Mouse (Mus musculus): ENCODE results near the gene Baiap2l2. TPM values are rescaled to one million over a fixed set of nuclear protein-coding genes. Genes with fewer than 3 reads are reported as not detected.

Baiap2l2 gene
- 3.0 and 9.8 TPM in 2 replicates for polyA plus RNA-seq (2012; rRNA removed; ENCODE audit: low replicate concordance)

GRCm38 (mm10) chr15:79285399-79285798 is at the start of gene Baiap2l2:
Gene Baiap2l2 (minus strand): TSS chr15:79285537.

DNA sequence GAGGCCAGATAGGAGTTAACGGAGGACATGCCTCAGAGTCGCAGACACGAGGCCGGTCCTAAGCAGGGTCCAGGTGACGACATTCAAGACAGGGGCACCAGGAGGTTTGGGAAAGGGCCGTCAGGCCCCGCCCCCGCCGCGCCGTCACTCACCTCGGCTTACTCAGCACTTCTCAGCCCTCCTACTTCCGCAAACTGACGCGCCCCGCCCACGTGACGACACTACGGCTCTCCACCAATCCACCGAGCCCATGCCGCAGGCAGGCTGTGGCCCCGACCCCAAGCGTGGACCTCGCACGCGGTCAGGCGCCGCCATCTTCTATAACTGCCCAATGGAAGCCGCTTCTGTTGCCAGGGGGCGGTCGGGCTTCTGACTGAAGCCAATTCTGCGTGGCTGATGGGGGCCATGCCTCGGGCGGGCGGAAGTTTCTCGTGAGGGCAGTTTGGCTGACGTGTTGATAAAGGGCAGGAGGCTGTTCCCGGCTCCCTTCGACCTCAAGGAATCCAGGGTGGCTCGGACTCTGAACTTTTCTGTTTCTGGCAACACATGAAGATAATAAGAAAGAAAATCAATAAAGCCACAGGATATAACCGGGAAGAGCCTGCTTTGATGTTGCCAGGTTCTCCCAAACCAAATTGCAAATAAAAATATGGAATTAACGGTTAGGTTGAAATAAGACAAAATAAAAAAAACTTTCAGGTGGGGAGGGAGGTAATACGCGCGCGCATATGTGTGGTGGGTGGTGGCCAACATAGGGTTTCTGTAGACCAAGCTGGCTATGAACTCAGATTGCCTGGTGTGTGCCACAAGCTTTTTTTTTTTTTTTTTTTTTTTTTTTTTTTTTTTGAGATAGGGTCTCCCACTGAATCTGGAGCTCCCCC is 43.0 kb upstream of the Baiap2l2 start, which contains the start of gene Pla2g6:
Gene Pla2g6, minus strand, starts transcription at position 333 of the 881 bp plus-strand sequence.

DNA sequence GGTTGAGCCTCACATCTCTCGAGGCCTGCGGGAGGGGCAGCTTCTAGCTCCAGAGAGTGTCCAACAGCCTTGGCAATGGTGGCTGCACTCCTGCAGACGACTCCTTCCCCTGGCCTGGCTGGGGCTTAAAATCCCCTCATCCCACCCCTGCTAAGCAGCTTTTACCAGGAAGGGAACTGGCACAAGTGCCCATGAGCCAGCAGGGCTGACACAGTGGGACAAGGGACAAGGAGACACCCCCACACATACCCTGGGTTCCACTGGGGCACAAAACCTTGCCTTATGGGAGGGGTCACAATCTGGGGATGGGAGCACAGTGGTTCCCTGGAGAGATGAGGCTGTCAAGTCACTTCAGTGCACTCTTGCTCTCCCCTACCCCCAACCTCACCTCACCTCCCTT is 30.7 kb downstream of the Baiap2l2 start, which contains the start of gene Slc16a8:
Gene Slc16a8, minus strand, starts transcription at position 101 of the 400 bp plus-strand sequence.

GRCm38 (mm10) chr15:79229058-79229821 is 56.1 kb downstream of the Baiap2l2 start, which contains the start of the genes Pick1 and Gm49486:
Gene Pick1 (plus strand): TSS chr15:79229173.
Gene Gm49486 (plus strand): TSS chr15:79229391.

Other genes starting within 250 kb of the Baiap2l2 start
- 0.22 and 2.2 TPM in 2 replicates for gene Galr3, start 243.7 kb downstream of the Baiap2l2 start, polyA plus RNA-seq (2012; rRNA removed; ENCODE audit: low replicate concordance)
- 50.2 and 76.0 TPM in 2 replicates for gene Ankrd54, start 222.6 kb downstream of the Baiap2l2 start, polyA plus RNA-seq (2012; rRNA removed; ENCODE audit: low replicate concordance)
- gene Eif3l, start 210.4 kb downstream of the Baiap2l2 start, polyA plus RNA-seq (2012; rRNA removed; ENCODE audit: low replicate concordance) = 133 and 209 TPM in 2 replicates
- gene Micall1, start 176.6 kb downstream of the Baiap2l2 start, polyA plus RNA-seq (2012; rRNA removed; ENCODE audit: low replicate concordance) = 31.8 and 55.0 TPM in 2 replicates
- gene Polr2f, start 144.5 kb downstream of the Baiap2l2 start, polyA plus RNA-seq (2012; rRNA removed; ENCODE audit: low replicate concordance) = 30.3 and 37.2 TPM in 2 replicates
- gene 1700088E04Rik, start 144.3 kb downstream of the Baiap2l2 start, polyA plus RNA-seq (2012; rRNA removed; ENCODE audit: low replicate concordance) = 1.7 and 2.4 TPM in 2 replicates
- 49.5 and 61.8 TPM in 2 replicates for gene Sox10, start 120.3 kb downstream of the Baiap2l2 start, polyA plus RNA-seq (2012; rRNA removed; ENCODE audit: low replicate concordance)
- gene Pick1, start 56.4 kb downstream of the Baiap2l2 start, polyA plus RNA-seq (2012; rRNA removed; ENCODE audit: low replicate concordance) = 24.4 and 24.7 TPM in 2 replicates
- gene Gm49486, start 56.1 kb downstream of the Baiap2l2 start, polyA plus RNA-seq (2012; rRNA removed; ENCODE audit: low replicate concordance) = 0.16 TPM in 1 of 2 replicates, not detected in the other
- 0.39 and 0.56 TPM in 2 replicates for gene Slc16a8, start 30.8 kb downstream of the Baiap2l2 start, polyA plus RNA-seq (2012; rRNA removed; ENCODE audit: low replicate concordance)
- 40.1 and 46.3 TPM in 2 replicates for gene Pla2g6, start 42.9 kb upstream of the Baiap2l2 start, polyA plus RNA-seq (2012; rRNA removed; ENCODE audit: low replicate concordance)
- gene Maff, start 61.1 kb upstream of the Baiap2l2 start, polyA plus RNA-seq (2012; rRNA removed; ENCODE audit: low replicate concordance) = 3.9 and 7.9 TPM in 2 replicates
- gene Tmem184b, start 118.0 kb upstream of the Baiap2l2 start, polyA plus RNA-seq (2012; rRNA removed; ENCODE audit: low replicate concordance) = 174 and 318 TPM in 2 replicates
- 54.3 and 68.8 TPM in 2 replicates for gene Csnk1e, start 170.0 kb upstream of the Baiap2l2 start, polyA plus RNA-seq (2012; rRNA removed; ENCODE audit: low replicate concordance)
- 0.04 and 0.10 TPM in 2 replicates for gene Kcnj4, start 219.7 kb upstream of the Baiap2l2 start, polyA plus RNA-seq (2012; rRNA removed; ENCODE audit: low replicate concordance)
- gene Kdelr3, start 230.9 kb upstream of the Baiap2l2 start, polyA plus RNA-seq (2012; rRNA removed; ENCODE audit: low replicate concordance) = 21.8 and 42.2 TPM in 2 replicates